Mouse (Mus musculus): Measurements from ENCODE around the gene Luc7l3. TPM values are rescaled to one million over a fixed set of nuclear protein-coding genes. Genes with fewer than 3 reads are reported as not detected.

Luc7l3 gene
- polyA plus RNA-seq, 1 experiment from 2014 or later = 126 TPM

- WGBS = 65% methylated on average over 4 of the region's 4 CpGs
- Histone ChIP-seq H3K4me3 (ENCODE audit: low read depth, low read length) (no peak overlapping the region), H3K27ac (ENCODE audit: low read depth, low read length) (no peak overlapping the region), H3K36me3 (ENCODE audit: control insufficient read depth, insufficient read depth, low read length) (no peaks in the 10 kb centered on the region), H3K4me1 (ENCODE audit: control insufficient read depth, insufficient read depth, low read length) (peaks cover 40% of the 10 kb centered on the region), H3K4me2 (ENCODE audit: low read depth, low read length) (no peak overlapping the region), H3K9me3 (ENCODE audit: control insufficient read depth, low read length) (no peaks in the 10 kb centered on the region), H3K9ac (replicated peaks; ENCODE audit: low read depth, low read length) (no peak overlapping the region), H3K27me3 (ENCODE audit: control insufficient read depth, insufficient read depth, low read length) (no peaks in the 10 kb centered on the region)
- ATAC-seq (ENCODE audit: low read depth) = no peak
These were observed 4.3 kb downstream of the Luc7l3 start for GRCm38 (mm10) chr11:94317515-94317914.

DNA sequence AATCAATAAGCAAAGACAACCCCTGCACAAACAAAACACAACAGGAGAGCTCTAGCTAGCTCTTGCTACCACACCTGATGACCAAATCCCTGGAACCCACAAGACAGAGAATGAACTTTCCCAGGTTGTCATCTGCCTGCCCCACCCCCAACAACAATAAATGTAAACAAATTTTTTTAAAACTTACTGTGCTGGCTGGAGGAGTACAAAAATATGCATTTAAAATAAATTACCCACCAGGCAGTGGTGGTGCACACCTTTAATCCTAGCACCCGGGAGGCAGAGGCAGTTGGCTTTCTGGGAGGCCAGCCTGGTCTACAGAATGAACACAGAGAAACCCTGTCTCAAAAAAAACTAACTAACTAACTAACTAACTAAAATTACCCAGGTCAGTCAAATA lies 4.8 kb downstream of the Luc7l3 start:
- no peaks in the 10 kb centered on the region for H3K36me3 ChIP-seq (ENCODE audit: control insufficient read depth, insufficient read depth, low read length)
- no peaks in the 10 kb centered on the region for H3K9me3 ChIP-seq (ENCODE audit: control insufficient read depth, low read length)
- WGBS = 82% methylated on average over 1 of the region's 1 CpGs
- ATAC-seq (ENCODE audit: low read depth) = no peak
- no peak overlapping the region for H3K4me2 ChIP-seq (ENCODE audit: low read depth, low read length)
- no peaks in the 10 kb centered on the region for H3K27me3 ChIP-seq (ENCODE audit: control insufficient read depth, insufficient read depth, low read length)
- H3K4me1 ChIP-seq (ENCODE audit: control insufficient read depth, insufficient read depth, low read length) = peaks cover 37% of the 10 kb centered on the region
- no peak overlapping the region for H3K9ac ChIP-seq (replicated peaks; ENCODE audit: low read depth, low read length)
- H3K4me3 ChIP-seq (ENCODE audit: low read depth, low read length) = no peak overlapping the region
- no peak overlapping the region for H3K27ac ChIP-seq (ENCODE audit: low read depth, low read length)

DNA sequence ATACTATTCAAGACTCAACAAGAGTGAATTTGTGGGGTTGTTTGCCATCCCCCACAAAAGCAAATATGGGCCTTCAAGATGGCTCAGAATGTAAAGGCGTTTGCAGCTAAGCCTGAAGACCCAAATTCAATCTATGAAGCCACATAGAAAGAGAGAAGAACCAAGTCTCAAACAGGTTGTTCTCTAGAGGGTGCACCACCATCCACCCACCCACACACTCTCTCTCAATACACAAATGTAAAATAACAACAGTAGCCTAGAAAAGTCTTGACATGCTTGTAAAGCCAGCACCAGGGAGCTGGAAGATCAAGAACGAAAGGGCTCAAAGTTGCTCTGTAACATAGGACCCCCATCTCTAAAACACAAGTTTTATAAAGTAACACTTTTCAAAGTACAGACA lies 5.3 kb downstream of the Luc7l3 start:
- Histone ChIP-seq H3K27ac (ENCODE audit: low read depth, low read length) (no peak overlapping the region), H3K4me1 (ENCODE audit: control insufficient read depth, insufficient read depth, low read length) (peaks cover 37% of the 10 kb centered on the region), H3K4me3 (ENCODE audit: low read depth, low read length) (no peak overlapping the region), H3K4me2 (ENCODE audit: low read depth, low read length) (no peak overlapping the region), H3K9me3 (ENCODE audit: control insufficient read depth, low read length) (no peaks in the 10 kb centered on the region), H3K36me3 (ENCODE audit: control insufficient read depth, insufficient read depth, low read length) (no peaks in the 10 kb centered on the region), H3K9ac (replicated peaks; ENCODE audit: low read depth, low read length) (no peak overlapping the region), H3K27me3 (ENCODE audit: control insufficient read depth, insufficient read depth, low read length) (no peaks in the 10 kb centered on the region)
- WGBS = 85% methylated on average over 2 of the region's 2 CpGs
- no peak for ATAC-seq (ENCODE audit: low read depth)

DNA sequence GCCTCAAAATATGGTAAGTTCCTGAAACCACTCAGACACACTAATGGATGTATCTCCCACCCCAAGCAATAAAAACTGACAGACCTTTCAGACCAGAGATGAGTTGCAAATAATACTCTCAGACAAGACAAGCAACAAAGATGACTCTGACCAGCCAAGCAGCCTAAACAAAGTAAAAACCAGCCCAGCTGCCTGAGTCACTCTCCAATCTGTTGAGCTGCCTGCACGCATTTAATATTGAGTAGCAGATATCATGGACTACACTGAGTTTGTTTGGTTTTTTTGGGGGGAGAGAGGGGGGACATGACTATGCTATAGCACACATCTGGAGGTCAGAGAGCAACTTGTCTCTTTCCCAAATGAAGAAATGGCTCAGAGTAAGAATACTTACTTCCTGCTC lies 6.5 kb downstream of the Luc7l3 start:
- 76% methylated on average over 1 of the region's 1 CpGs for WGBS
- Histone ChIP-seq H3K4me3 (ENCODE audit: low read depth, low read length) (no peak overlapping the region), H3K4me2 (ENCODE audit: low read depth, low read length) (no peak overlapping the region), H3K27me3 (ENCODE audit: control insufficient read depth, insufficient read depth, low read length) (no peaks in the 10 kb centered on the region), H3K4me1 (ENCODE audit: control insufficient read depth, insufficient read depth, low read length) (peaks cover 36% of the 10 kb centered on the region), H3K36me3 (ENCODE audit: control insufficient read depth, insufficient read depth, low read length) (no peaks in the 10 kb centered on the region), H3K9ac (replicated peaks; ENCODE audit: low read depth, low read length) (no peak overlapping the region), H3K9me3 (ENCODE audit: control insufficient read depth, low read length) (no peaks in the 10 kb centered on the region), H3K27ac (ENCODE audit: low read depth, low read length) (no peak overlapping the region)
- no peak for ATAC-seq (ENCODE audit: low read depth)

- no peak overlapping the region for H3K27ac ChIP-seq (ENCODE audit: low read depth, low read length)
- WGBS = 71% methylated on average over 2 of the region's 2 CpGs
- no peaks in the 10 kb centered on the region for H3K36me3 ChIP-seq (ENCODE audit: control insufficient read depth, insufficient read depth, low read length)
- no peak overlapping the region for H3K9ac ChIP-seq (replicated peaks; ENCODE audit: low read depth, low read length)
- no peak for ATAC-seq (ENCODE audit: low read depth)
- H3K4me3 ChIP-seq (ENCODE audit: low read depth, low read length) = no peak overlapping the region
- H3K4me2 ChIP-seq (ENCODE audit: low read depth, low read length) = no peak overlapping the region
- no peaks in the 10 kb centered on the region for H3K27me3 ChIP-seq (ENCODE audit: control insufficient read depth, insufficient read depth, low read length)
- H3K4me1 ChIP-seq (ENCODE audit: control insufficient read depth, insufficient read depth, low read length) = peaks cover 26% of the 10 kb centered on the region
- no peaks in the 10 kb centered on the region for H3K9me3 ChIP-seq (ENCODE audit: control insufficient read depth, low read length)
These were observed 7.6 kb downstream of the Luc7l3 start for GRCm38 (mm10) chr11:94314098-94314652.

DNA sequence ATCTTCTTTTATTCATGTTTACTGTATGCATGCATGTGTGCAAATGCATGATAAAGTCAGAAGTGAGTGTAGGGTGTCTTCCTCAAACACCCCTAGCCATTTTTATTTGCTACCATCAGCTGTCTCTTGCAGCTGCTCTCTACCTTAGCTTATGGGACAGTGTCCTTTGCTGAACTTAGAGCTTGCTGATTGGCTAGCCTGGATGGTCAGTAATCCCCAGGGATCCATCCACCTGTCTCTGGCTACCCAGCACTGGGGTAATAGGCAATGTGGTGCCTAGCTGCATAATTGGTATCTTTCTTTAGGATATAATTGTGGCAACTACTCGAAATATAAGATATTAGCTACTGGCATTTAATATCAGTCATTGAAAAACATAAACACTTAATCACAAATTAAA lies 9.1 kb downstream of the Luc7l3 start:
- ATAC-seq (ENCODE audit: low read depth) = no peak
- Histone ChIP-seq H3K4me3 (ENCODE audit: low read depth, low read length) (no peak overlapping the region), H3K9me3 (ENCODE audit: control insufficient read depth, low read length) (no peaks in the 10 kb centered on the region), H3K4me1 (ENCODE audit: control insufficient read depth, insufficient read depth, low read length) (peaks cover 22% of the 10 kb centered on the region), H3K4me2 (ENCODE audit: low read depth, low read length) (no peak overlapping the region), H3K36me3 (ENCODE audit: control insufficient read depth, insufficient read depth, low read length) (no peaks in the 10 kb centered on the region; the same call in 1 of the 2 replicates), H3K27me3 (ENCODE audit: control insufficient read depth, insufficient read depth, low read length) (no peaks in the 10 kb centered on the region), H3K27ac (ENCODE audit: low read depth, low read length) (no peak overlapping the region), H3K9ac (replicated peaks; ENCODE audit: low read depth, low read length) (no peak overlapping the region)
- WGBS = 71% methylated on average over 1 of the region's 1 CpGs

- no peak overlapping the region for H3K9ac ChIP-seq (replicated peaks; ENCODE audit: low read depth, low read length)
- no peak overlapping the region for H3K27ac ChIP-seq (ENCODE audit: low read depth, low read length)
- no peaks in the 10 kb centered on the region for H3K27me3 ChIP-seq (ENCODE audit: control insufficient read depth, insufficient read depth, low read length)
- no peak for ATAC-seq (ENCODE audit: low read depth)
- no peak overlapping the region for H3K4me3 ChIP-seq (ENCODE audit: low read depth, low read length)
- no peaks in the 10 kb centered on the region for H3K4me1 ChIP-seq (ENCODE audit: control insufficient read depth, insufficient read depth, low read length)
- WGBS = 44% methylated on average over 9 of the region's 9 CpGs
- peaks cover 77% of the 10 kb centered on the region for H3K36me3 ChIP-seq (ENCODE audit: control insufficient read depth, insufficient read depth, low read length)
- H3K9me3 ChIP-seq (ENCODE audit: control insufficient read depth, low read length) = no peaks in the 10 kb centered on the region
- no peak overlapping the region for H3K4me2 ChIP-seq (ENCODE audit: low read depth, low read length)
These were observed 26.6 kb downstream of the Luc7l3 start for GRCm38 (mm10) chr11:94294996-94295845.

DNA sequence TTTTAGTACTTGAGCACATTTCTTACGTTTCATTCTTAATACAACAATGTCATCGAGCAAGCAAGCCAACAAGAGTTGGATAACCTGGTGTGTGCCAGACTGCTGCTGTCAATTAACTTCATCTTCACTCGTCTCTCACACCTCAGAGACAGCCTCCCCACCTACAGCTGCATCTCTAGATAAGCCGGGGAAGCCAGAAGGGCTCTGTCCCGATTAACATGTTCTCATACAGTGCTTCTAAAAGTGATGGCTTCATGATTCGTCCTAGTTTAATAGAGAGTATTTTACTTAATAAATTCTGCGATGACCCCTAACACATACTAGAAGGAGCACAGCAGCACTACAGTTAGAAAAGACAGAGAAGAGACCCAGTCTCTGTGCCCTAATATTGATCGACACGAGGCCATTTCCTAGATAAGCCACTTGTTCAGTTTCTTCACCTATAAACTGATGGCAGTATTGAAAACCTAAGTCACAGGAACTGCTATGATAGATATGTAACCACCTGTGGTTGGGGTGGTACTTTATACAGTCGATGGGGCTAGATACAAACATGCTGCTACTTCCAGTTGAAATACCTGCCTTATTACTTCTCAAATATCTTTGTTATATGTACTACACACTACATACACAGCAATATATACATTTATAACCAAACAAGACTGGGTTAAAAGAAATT lies 31.6 kb downstream of the Luc7l3 start:
- H3K9me3 ChIP-seq (ENCODE audit: control insufficient read depth, low read length) = no peaks in the 10 kb centered on the region
- no peak for ATAC-seq (ENCODE audit: low read depth)

DNA sequence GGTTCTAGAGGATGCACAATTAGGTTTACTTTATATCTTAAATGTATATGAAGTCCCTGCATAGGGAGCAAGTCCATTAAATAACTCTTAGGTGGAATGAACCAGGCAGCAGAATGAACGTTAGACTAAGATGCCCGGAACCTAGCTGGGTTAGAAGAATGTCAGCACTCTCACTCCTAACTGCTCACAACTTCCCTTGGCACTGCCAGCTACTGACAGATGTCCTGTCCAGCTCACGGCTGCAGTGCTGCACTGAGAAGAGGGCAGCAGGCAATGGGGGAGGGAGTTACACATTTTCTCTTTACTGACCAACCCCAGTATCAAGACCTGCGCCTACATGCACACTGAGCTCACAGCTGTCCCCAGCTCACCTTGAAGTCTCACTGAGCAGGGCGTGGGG lies 34.7 kb downstream of the Luc7l3 start:
- Histone ChIP-seq H3K4me2 (ENCODE audit: low read depth, low read length) (no peak overlapping the region), H3K4me1 (ENCODE audit: control insufficient read depth, insufficient read depth, low read length) (no peaks in the 10 kb centered on the region), H3K36me3 (ENCODE audit: control insufficient read depth, insufficient read depth, low read length) (peaks cover 50% of the 10 kb centered on the region), H3K4me3 (ENCODE audit: low read depth, low read length) (no peak overlapping the region), H3K27ac (ENCODE audit: low read depth, low read length) (no peak overlapping the region), H3K9me3 (ENCODE audit: control insufficient read depth, low read length) (no peaks in the 10 kb centered on the region), H3K9ac (replicated peaks; ENCODE audit: low read depth, low read length) (no peak overlapping the region), H3K27me3 (ENCODE audit: control insufficient read depth, insufficient read depth, low read length) (no peaks in the 10 kb centered on the region)
- WGBS = 96% methylated on average over 5 of the region's 5 CpGs
- ATAC-seq (ENCODE audit: low read depth) = no peak

More for the DNA sequence above, 31.6 kb downstream of the Luc7l3 start:
- Histone ChIP-seq H3K36me3 (ENCODE audit: control insufficient read depth, insufficient read depth, low read length) (peaks cover 63% of the 10 kb centered on the region), H3K27ac (ENCODE audit: low read depth, low read length) (no peak overlapping the region), H3K27me3 (ENCODE audit: control insufficient read depth, insufficient read depth, low read length) (no peaks in the 10 kb centered on the region), H3K9ac (replicated peaks; ENCODE audit: low read depth, low read length) (no peak overlapping the region), H3K4me3 (ENCODE audit: low read depth, low read length) (no peak overlapping the region), H3K4me1 (ENCODE audit: control insufficient read depth, insufficient read depth, low read length) (no peaks in the 10 kb centered on the region), H3K4me2 (ENCODE audit: low read depth, low read length) (no peak overlapping the region)
- WGBS = 94% methylated on average over 10 of the region's 10 CpGs
